Mouse (Mus musculus) ES-Bruce4 (cell line): ENCODE results near the gene Dnah10. TPM values are rescaled to one million over a fixed set of nuclear protein-coding genes. Genes with fewer than 3 reads are reported as not detected.
A peak's percentile ranks its signal among the peaks of the same experiment; 100 is the strongest.
"Not testable (repeated sequence)": the region's sequence is repeated elsewhere in the genome, so short reads cannot be mapped to it uniquely, and the experiment has no call there.

ENCODE experiments used
- H3K27ac ChIP-seq: 2 replicates; pipeline ENCODE4 v1.5.1; 2012; ENCODE audit warnings: low read length, inconsistent platforms; ENCODE audit not compliant: insufficient read depth
- H3K27me3 ChIP-seq: 2 replicates; pipeline ENCODE4 v1.6.1; 2012; ENCODE audit warnings: mild to moderate bottlenecking, low read length, inconsistent platforms; ENCODE audit not compliant: control insufficient read depth, poor library complexity, insufficient read depth, severe bottlenecking
- H3K36me3 ChIP-seq: 2 replicates; pipeline ENCODE4 v1.6.1; 2012; ENCODE audit warnings: inconsistent platforms, mild to moderate bottlenecking, low read length, moderate library complexity; ENCODE audit not compliant: control insufficient read depth, poor library complexity, insufficient read depth, severe bottlenecking
- H3K4me1 ChIP-seq: one replicate; pipeline ENCODE4 v1.8.1; 2011; ENCODE audit warnings: low read length; ENCODE audit not compliant: control insufficient read depth, insufficient read depth
- H3K4me3 ChIP-seq: 2 replicates; pipeline ENCODE4 v1.5.1; 2011; ENCODE audit warnings: low read depth, mild to moderate bottlenecking, low read length
- H3K9ac ChIP-seq: 2 replicates; pipeline ENCODE4 v1.6.1; 2012; ENCODE audit warnings: low read depth, mild to moderate bottlenecking, inconsistent platforms; ENCODE audit not compliant: poor library complexity, severe bottlenecking
- H3K9me3 ChIP-seq: replicated peaks from 2 replicates; pipeline ENCODE4 v1.6.1; 2012; ENCODE audit warnings: mild to moderate bottlenecking, low read length, inconsistent platforms; ENCODE audit not compliant: control insufficient read depth, poor library complexity, insufficient read depth, severe bottlenecking
- CTCF ChIP-seq: IDR thresholded peaks from one replicate; pipeline ENCODE4 v1.8.1; 2011; ENCODE audit warnings: low read depth, low read length
- EP300 ChIP-seq: IDR thresholded peaks from 2 replicates; pipeline ENCODE4 v1.6.1; 2011; ENCODE audit warnings: low read depth, low read length; ENCODE audit not compliant: insufficient read depth
- POLR2A ChIP-seq: IDR thresholded peaks from one replicate; pipeline ENCODE4 v1.8.1; 2011; ENCODE audit warnings: low read length; ENCODE audit not compliant: insufficient read depth
- polyA plus RNA-seq: library from polyadenylated mRNA; stranded (reverse); fragments of >200 nt; gene quantifications from 2 replicates; pipeline ENCODE4 v1.2.4, GENCODE M21; 2011; ENCODE audit warnings: low read depth; ENCODE audit not compliant: missing spikeins, insufficient read depth, insufficient read length

The Dnah10 gene
- polyA plus RNA-seq, 1 experiment: 0.73 TPM

- H3K36me3 ChIP-seq: no peaks in the 10 kb centered on the region
Measured at GRCm38 (mm10) chr5:124751656-124752055, 26.8 kb downstream of the Dnah10 start.

GRCm38 (mm10) chr5:124761011-124761410, 36.1 kb downstream of the Dnah10 start:
- no peak overlapping the region for H3K4me3 ChIP-seq
- TF ChIP-seq CTCF: peak; percentile 84
- TF ChIP-seq POLR2A: no peak
- no peaks in the 10 kb centered on the region for H3K27me3 ChIP-seq
- no peaks in the 10 kb centered on the region for H3K9me3 ChIP-seq
- H3K36me3 ChIP-seq: no peaks in the 10 kb centered on the region
- H3K4me1 ChIP-seq: no peaks in the 10 kb centered on the region
- H3K27ac ChIP-seq: no peak overlapping the region
- H3K9ac ChIP-seq: no peak overlapping the region

More at GRCm38 (mm10) chr5:124751656-124752055, 26.8 kb downstream of the Dnah10 start:
- no peak overlapping the region for H3K9ac ChIP-seq
- no peaks in the 10 kb centered on the region for H3K4me1 ChIP-seq
- no peaks in the 10 kb centered on the region for H3K27me3 ChIP-seq
- no peak overlapping the region for H3K27ac ChIP-seq
- no peak overlapping the region for H3K4me3 ChIP-seq
- no peaks in the 10 kb centered on the region for H3K9me3 ChIP-seq
- TF ChIP-seq CTCF (no peak), EP300 (no peak), POLR2A (no peak)

- H3K4me1 ChIP-seq: no peaks in the 10 kb centered on the region
- no peaks in the 10 kb centered on the region for H3K9me3 ChIP-seq
- TF ChIP-seq EP300 (no peak), POLR2A (no peak), CTCF (peak; percentile 23)
- no peak overlapping the region for H3K9ac ChIP-seq
- H3K36me3 ChIP-seq: no peaks in the 10 kb centered on the region
- H3K4me3 ChIP-seq: no peak overlapping the region
- no peaks in the 10 kb centered on the region for H3K27me3 ChIP-seq
- H3K27ac ChIP-seq: no peak overlapping the region
Measured at GRCm38 (mm10) chr5:124761787-124762186, 36.9 kb downstream of the Dnah10 start.

- H3K9me3 ChIP-seq: no peaks in the 10 kb centered on the region
- no peaks in the 10 kb centered on the region for H3K27me3 ChIP-seq
- no peaks in the 10 kb centered on the region for H3K4me1 ChIP-seq
- no peak overlapping the region for H3K9ac ChIP-seq
- H3K36me3 ChIP-seq: no peaks in the 10 kb centered on the region
- H3K4me3 ChIP-seq: peak overlapping the region; percentile 13; the same call in 1 of the 2 replicates
- H3K27ac ChIP-seq: no peak overlapping the region
- TF ChIP-seq POLR2A (no peak), EP300 (no peak), CTCF (peak; percentile 50)
Measured at GRCm38 (mm10) chr5:124774552-124774951, 49.7 kb downstream of the Dnah10 start.

GRCm38 (mm10) chr5:124776289-124776688, 51.4 kb downstream of the Dnah10 start:
- not testable (repeated sequence) for H3K4me1 ChIP-seq, H3K9me3 ChIP-seq, H3K27ac ChIP-seq, H3K9ac ChIP-seq, H3K27me3 ChIP-seq, H3K36me3 ChIP-seq, H3K4me3 ChIP-seq

- TF ChIP-seq CTCF (peak; percentile 99), EP300 (no peak), POLR2A (no peak)
- Histone ChIP-seq H3K9me3 (no peaks in the 10 kb centered on the region), H3K27ac (no peak overlapping the region), H3K36me3 (no peaks in the 10 kb centered on the region), H3K9ac (no peak overlapping the region), H3K4me1 (no peaks in the 10 kb centered on the region), H3K4me3 (no peak overlapping the region), H3K27me3 (no peaks in the 10 kb centered on the region)
Measured at GRCm38 (mm10) chr5:124777178-124777709, 52.4 kb downstream of the Dnah10 start.
